Mouse (Mus musculus): ENCODE measurements at regions not wholly inside any gene's neighbourhood (a gene's known extent, or its start where the extent isn't known, plus 50 kb on each side); places are given as distances from the start of the nearest gene placed in this dataset.
A peak's percentile ranks its signal among the peaks of the same experiment; 100 is the strongest.
"Not testable (repeated sequence)": the region's sequence is repeated elsewhere in the genome, so short reads cannot be mapped to it uniquely, and the experiment has no call there.

DNA sequence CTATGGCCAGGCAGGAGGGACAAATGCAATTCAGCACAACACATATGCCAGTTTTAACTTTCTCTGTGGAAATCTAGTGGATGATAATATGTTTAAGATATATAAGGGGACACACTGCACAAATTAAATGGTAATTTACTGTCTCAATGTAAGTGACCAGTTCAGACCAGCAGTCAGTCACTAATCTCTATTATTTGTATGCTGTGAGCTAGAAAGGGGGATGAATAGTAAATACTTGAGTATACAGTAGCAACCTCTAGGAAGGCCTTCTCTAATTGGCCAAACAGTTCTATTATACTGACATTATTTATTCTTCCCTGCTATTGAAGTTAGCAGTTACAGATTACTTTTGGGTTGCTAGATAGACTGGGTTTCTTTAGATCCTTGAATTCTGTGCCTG is 391.2 kb downstream of the Fign start:
- Histone ChIP-seq H3K27ac (replicated peaks) (no peak overlapping the region), H3K4me1 (peaks cover 8% of the 10 kb centered on the region; the same call in 1 of the 2 replicates), H3K27me3 (no peaks in the 10 kb centered on the region), H3K9ac (no peak overlapping the region), H3K36me3 (no peaks in the 10 kb centered on the region), H3K4me2 (replicated peaks) (no peak overlapping the region), H3K9me3 (replicated peaks) (no peaks in the 10 kb centered on the region), H3K4me3 (replicated peaks) (no peak overlapping the region)
- ATAC-seq (ENCODE audit: insufficient number of reproducible peaks, low FRiP score, low TSS enrichment, low read depth), result no peak

DNA sequence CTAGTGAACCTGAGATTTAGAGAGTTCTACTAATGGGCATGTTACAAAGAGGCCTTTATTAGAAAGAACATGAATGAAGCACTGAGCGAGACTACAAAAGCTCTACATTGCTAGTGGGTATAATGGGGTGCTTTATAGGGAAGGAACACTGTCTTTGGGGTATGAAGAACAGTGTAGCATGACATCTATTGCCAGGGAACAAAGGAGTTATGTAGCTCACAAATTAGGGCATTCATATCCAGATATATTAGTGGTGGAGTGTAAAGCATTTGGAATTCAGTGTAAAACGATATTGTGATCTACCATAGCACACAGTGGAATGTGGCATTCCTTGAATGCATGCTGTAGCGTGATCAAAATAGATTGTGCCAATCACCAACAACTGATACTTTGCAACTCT is 391.7 kb downstream of the Fign start:
- H3K36me3 ChIP-seq, result no peaks in the 10 kb centered on the region
- peaks cover 8% of the 10 kb centered on the region; the same call in 1 of the 2 replicates for H3K4me1 ChIP-seq
- WGBS, result 53% methylated on average over 3 of the region's 3 CpGs
- no peak overlapping the region for H3K4me2 ChIP-seq (replicated peaks)
- H3K9me3 ChIP-seq (replicated peaks), result no peaks in the 10 kb centered on the region
- H3K4me3 ChIP-seq (replicated peaks), result no peak overlapping the region
- H3K27ac ChIP-seq (replicated peaks), result no peak overlapping the region
- no peak for ATAC-seq (ENCODE audit: insufficient number of reproducible peaks, low FRiP score, low TSS enrichment, low read depth)
- H3K27me3 ChIP-seq, result no peaks in the 10 kb centered on the region
- no peak overlapping the region for H3K9ac ChIP-seq

DNA sequence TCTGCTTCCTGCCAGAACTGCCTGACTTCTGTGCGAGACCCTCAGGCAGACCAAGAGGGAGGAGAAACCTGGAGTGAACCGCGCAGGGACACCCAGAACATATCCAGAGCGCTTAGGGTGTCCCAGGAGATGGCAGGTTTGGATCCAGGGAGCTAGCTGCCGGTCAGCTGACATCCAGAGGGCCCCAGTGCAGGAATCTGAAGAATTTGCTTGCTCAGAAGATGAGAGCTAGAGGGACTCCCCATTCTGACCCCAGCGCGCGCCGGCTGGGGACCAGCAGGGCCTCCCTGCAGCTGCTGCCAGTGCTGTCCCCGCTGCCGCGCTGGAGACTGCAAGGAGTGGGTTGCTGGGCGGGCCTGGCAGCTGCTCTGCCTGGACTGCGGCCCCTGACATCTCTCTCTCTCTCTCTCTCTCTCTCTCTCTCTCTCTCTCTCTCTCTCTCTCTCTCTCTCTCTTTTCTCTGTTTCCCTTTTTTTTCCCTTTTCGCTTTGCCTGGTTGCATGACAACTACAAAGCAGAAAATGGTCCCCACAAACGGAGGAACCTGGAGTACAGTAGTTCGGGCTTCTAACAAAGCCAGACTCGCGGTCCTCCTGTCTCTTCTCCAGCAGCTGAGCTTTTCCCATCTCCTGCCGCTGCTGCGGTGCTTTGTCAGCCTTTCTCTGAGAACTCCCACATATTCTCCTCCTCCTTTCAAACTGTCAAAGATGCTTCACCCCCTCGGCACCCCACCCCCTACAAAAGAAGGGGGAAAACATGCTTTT is 395.3 kb downstream of the Fign start:
- WGBS, result 3% methylated on average over 22 of the region's 22 CpGs
- peaks cover 3% of the 10 kb centered on the region; the same call in 1 of the 2 replicates for H3K27me3 ChIP-seq
- peak overlapping the region; percentile 70 for H3K4me2 ChIP-seq (replicated peaks)
- H3K4me3 ChIP-seq (replicated peaks), result peak overlapping the region; percentile 40
- H3K4me1 ChIP-seq, result peaks cover 8% of the 10 kb centered on the region; the same call in 1 of the 2 replicates
- no peak overlapping the region for H3K27ac ChIP-seq (replicated peaks)
- no peaks in the 10 kb centered on the region for H3K36me3 ChIP-seq
- H3K9ac ChIP-seq, result no peak overlapping the region
- H3K9me3 ChIP-seq (replicated peaks), result no peaks in the 10 kb centered on the region
- peak; percentile 86 for ATAC-seq (ENCODE audit: insufficient number of reproducible peaks, low FRiP score, low TSS enrichment, low read depth)

DNA sequence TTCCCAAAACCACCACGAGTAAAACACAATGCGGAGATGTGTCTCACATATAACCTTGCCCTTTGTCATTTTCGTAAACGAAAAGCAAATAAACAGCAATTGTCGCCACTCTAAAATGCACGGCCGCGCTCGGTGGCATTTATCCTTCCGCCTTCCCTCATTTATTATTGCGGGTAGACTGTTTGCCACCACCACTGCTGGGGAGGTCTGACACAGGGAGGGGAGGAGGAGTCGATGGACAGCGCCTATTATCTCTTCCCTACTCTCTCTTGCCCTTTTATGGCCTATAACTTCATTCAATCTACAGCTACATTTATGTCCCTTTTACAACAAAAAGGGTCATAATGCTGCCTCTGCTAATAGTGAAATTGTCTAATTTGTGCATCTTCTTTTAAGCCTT is 396.0 kb downstream of the Fign start:
- Histone ChIP-seq H3K9me3 (replicated peaks) (no peaks in the 10 kb centered on the region), H3K9ac (no peak overlapping the region), H3K27me3 (peaks cover 3% of the 10 kb centered on the region; the same call in 1 of the 2 replicates), H3K27ac (replicated peaks) (no peak overlapping the region), H3K4me2 (replicated peaks) (peak overlapping the region; percentile 70), H3K4me1 (peaks cover 8% of the 10 kb centered on the region; the same call in 1 of the 2 replicates), H3K4me3 (replicated peaks) (peak overlapping the region; percentile 40; the same call in 1 of the 2 replicates), H3K36me3 (no peaks in the 10 kb centered on the region)
- ATAC-seq (ENCODE audit: insufficient number of reproducible peaks, low FRiP score, low TSS enrichment, low read depth), result no peak
- 50% methylated on average over 13 of the region's 13 CpGs for WGBS

DNA sequence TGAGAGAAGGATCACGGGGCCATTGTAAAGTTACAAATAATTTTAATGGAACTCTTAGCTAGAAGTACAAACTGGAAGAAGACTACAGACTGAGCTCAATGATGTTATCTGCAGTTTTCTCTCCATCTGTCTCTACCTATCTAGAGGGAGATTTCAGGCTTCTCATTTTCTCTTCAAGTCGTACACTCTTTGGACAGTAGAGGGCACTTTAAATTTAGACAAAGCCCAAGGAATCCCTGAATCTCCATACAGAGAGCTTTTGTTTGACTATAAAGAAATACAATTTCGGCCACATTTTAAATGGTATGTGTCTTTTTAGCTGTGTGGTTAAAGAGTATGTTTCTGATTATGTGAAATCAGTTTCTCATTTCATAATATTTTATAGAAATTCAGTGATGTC is 397.6 kb downstream of the Fign start:
- no peak for ATAC-seq (ENCODE audit: insufficient number of reproducible peaks, low FRiP score, low TSS enrichment, low read depth)
- 11% methylated on average over 3 of the region's 3 CpGs for WGBS
- no peak overlapping the region for H3K9ac ChIP-seq

DNA sequence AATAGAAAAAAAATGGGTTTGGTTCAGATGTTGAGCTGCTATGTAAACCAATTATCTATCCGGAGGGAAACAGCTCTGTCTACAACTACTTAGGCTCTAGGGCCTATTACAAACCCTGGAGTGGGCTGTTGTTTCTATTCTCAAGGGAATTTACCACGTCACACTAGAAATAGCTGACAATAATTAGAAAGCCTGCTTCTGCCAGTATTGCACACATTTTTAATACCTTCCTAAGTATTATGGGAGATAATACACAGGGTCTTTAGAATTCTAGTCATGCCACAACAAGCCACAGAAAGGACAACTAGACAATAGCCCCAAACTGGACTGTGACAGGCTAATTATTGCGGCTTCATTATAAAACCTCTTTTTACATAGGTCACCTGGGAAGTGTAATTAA is 428.1 kb downstream of the Fign start:
- Histone ChIP-seq H3K9me3 (replicated peaks) (no peaks in the 10 kb centered on the region), H3K9ac (no peak overlapping the region), H3K27ac (replicated peaks) (no peak overlapping the region), H3K36me3 (no peaks in the 10 kb centered on the region), H3K27me3 (no peaks in the 10 kb centered on the region), H3K4me2 (replicated peaks) (no peak overlapping the region), H3K4me1 (no peaks in the 10 kb centered on the region), H3K4me3 (replicated peaks) (no peak overlapping the region)
- WGBS, result 47% methylated on average over 3 of the region's 3 CpGs
- peak; percentile 57; the same call in 1 of the 2 replicates for ATAC-seq (ENCODE audit: insufficient number of reproducible peaks, low FRiP score, low TSS enrichment, low read depth)

More for the DNA sequence above, 397.6 kb downstream of the Fign start:
- H3K4me2 ChIP-seq (replicated peaks), result no peak overlapping the region
- H3K4me1 ChIP-seq, result peaks cover 8% of the 10 kb centered on the region; the same call in 1 of the 2 replicates
- H3K27ac ChIP-seq (replicated peaks), result no peak overlapping the region
- H3K27me3 ChIP-seq, result peaks cover 3% of the 10 kb centered on the region; the same call in 1 of the 2 replicates
- no peaks in the 10 kb centered on the region for H3K36me3 ChIP-seq
- no peak overlapping the region for H3K4me3 ChIP-seq (replicated peaks)
- H3K9me3 ChIP-seq (replicated peaks), result no peaks in the 10 kb centered on the region

DNA sequence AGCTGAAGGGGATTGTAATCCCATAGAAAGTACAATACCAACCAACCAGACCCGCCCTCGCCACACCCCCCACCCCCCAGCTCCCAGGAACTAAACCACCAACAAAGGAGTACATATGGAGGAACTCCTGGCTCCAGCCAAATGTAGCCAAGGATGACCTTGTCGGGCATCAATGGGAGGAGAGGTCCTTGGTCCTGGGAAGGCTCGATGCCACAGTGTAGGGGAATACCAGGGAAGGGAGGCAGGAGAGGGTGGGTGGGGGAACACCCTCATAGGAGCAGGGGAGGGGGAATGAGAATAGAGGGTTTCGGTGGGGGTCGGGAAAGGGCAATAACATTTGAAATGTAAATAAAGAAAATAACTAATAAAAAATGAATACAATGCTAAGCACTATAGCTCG is 429.1 kb downstream of the Fign start:
- no peak for ATAC-seq (ENCODE audit: insufficient number of reproducible peaks, low FRiP score, low TSS enrichment, low read depth)
- Histone ChIP-seq H3K27ac (replicated peaks) (no peak overlapping the region), H3K4me1 (no peaks in the 10 kb centered on the region), H3K9me3 (replicated peaks) (no peaks in the 10 kb centered on the region), H3K4me3 (replicated peaks) (no peak overlapping the region), H3K4me2 (replicated peaks) (no peak overlapping the region), H3K27me3 (no peaks in the 10 kb centered on the region), H3K9ac (no peak overlapping the region), H3K36me3 (no peaks in the 10 kb centered on the region)
- 78% methylated on average over 7 of the region's 7 CpGs for WGBS

DNA sequence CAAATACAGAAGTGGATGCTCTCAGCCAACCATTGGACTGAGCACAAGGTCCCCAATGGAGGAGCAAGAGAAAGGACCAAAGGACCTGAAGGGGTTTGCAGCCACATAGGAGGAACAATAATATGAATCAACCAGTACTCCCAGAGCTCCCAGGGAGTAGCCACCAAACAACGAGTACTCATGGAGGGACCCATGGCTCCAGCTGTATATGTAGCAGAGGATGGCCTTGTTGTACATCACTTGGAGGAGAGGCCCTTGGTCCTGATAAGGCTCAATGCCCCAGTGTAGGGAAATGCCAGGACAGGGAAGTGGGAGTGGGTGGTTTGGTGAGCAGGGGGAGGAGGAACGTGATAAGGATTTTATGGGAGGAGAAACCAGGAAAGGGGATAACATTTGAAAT is 437.9 kb downstream of the Fign start:
- H3K27me3 ChIP-seq; H3K4me2 ChIP-seq (replicated peaks); H3K36me3 ChIP-seq; H3K9me3 ChIP-seq (replicated peaks); H3K9ac ChIP-seq; H3K4me3 ChIP-seq (replicated peaks); H3K27ac ChIP-seq (replicated peaks); ATAC-seq (ENCODE audit: insufficient number of reproducible peaks, low FRiP score, low TSS enrichment, low read depth); H3K4me1 ChIP-seq: not testable (repeated sequence)
- WGBS, result 86% methylated on average over 2 of the region's 2 CpGs
